Mouse (Mus musculus): ENCODE results near the gene Fdps. TPM values are rescaled to one million over a fixed set of nuclear protein-coding genes. Genes with fewer than 3 reads are reported as not detected.

The Fdps gene
- polyA plus RNA-seq, 1 experiment from 2014 or later, result 332 TPM

DNA sequence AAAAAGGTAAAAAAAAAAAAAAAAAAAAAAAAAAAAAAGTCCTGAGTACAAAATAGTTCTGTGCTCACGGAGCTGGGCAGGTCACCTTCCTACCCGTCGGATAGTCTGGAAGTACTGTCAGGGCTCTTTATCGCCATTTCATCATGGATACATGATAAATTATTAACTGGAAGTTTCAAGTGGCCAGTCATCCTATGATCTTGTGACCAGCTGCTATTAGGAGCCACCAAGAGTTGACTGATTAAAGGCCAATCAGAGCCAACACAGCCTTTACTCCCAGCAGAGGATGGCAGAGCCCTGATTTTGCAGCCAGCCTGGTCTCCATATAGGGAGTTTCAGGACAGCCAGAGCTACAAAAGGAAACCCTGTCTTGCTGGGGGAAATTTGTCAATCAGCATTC lies 11.3 kb upstream of the Fdps start:
- H3K9ac ChIP-seq (ENCODE audit: low read length), result no peak overlapping the region
- H3K4me3 ChIP-seq (ENCODE audit: low read depth, low read length), result no peak overlapping the region
- no peak for DNase-seq (ENCODE audit: low spot score)
- no peak overlapping the region for H3K4me2 ChIP-seq (ENCODE audit: low read depth, low read length, severe bottlenecking)
- no peaks in the 10 kb centered on the region for H3K4me1 ChIP-seq (replicated peaks; ENCODE audit: control insufficient read depth, insufficient read depth, low read length)
- no peak overlapping the region for H3K27ac ChIP-seq (ENCODE audit: low read depth, low read length)
- H3K36me3 ChIP-seq (ENCODE audit: control insufficient read depth, insufficient read depth, low read length), result no peaks in the 10 kb centered on the region
- no peak for ATAC-seq (replicated peaks; ENCODE audit: low FRiP score)
- H3K9me3 ChIP-seq (ENCODE audit: control insufficient read depth, low read length), result no peaks in the 10 kb centered on the region
- 92% methylated on average over 4 of the region's 4 CpGs for WGBS
- H3K27me3 ChIP-seq (ENCODE audit: control insufficient read depth, insufficient read depth, low read length), result no peaks in the 10 kb centered on the region

DNA sequence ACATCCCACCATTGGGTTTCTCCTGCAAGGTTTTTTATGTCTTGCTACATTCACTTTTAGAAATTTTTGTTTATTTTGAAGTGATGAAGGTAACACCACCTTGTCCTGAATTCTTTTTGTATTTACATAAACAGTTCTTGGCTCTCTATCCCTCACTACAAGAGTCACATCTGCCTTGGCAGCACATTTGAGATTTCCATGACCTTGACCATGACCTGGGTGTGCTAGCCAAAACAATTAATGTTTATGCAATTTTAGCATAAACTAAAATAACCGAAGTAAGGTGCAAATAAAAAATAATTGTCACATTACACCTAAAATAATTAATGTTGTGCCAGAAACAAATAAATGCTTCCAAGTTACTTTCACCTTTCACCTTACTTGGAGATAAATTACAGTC lies 6.4 kb upstream of the Fdps start:
- DNase-seq (ENCODE audit: low spot score) (no peak), ATAC-seq (replicated peaks; ENCODE audit: low FRiP score) (no peak)
- H3K4me1 ChIP-seq (replicated peaks; ENCODE audit: control insufficient read depth, insufficient read depth, low read length), result no peaks in the 10 kb centered on the region
- no peaks in the 10 kb centered on the region for H3K9me3 ChIP-seq (ENCODE audit: control insufficient read depth, low read length)
- H3K36me3 ChIP-seq (ENCODE audit: control insufficient read depth, insufficient read depth, low read length), result no peaks in the 10 kb centered on the region
- H3K4me2 ChIP-seq (ENCODE audit: low read depth, low read length, severe bottlenecking), result no peak overlapping the region
- no peaks in the 10 kb centered on the region for H3K27me3 ChIP-seq (ENCODE audit: control insufficient read depth, insufficient read depth, low read length)
- no peak overlapping the region for H3K9ac ChIP-seq (ENCODE audit: low read length)
- no peak overlapping the region for H3K4me3 ChIP-seq (ENCODE audit: low read depth, low read length)
- no peak overlapping the region for H3K27ac ChIP-seq (ENCODE audit: low read depth, low read length)
- WGBS, result 78% methylated on average over 1 of the region's 1 CpGs

DNA sequence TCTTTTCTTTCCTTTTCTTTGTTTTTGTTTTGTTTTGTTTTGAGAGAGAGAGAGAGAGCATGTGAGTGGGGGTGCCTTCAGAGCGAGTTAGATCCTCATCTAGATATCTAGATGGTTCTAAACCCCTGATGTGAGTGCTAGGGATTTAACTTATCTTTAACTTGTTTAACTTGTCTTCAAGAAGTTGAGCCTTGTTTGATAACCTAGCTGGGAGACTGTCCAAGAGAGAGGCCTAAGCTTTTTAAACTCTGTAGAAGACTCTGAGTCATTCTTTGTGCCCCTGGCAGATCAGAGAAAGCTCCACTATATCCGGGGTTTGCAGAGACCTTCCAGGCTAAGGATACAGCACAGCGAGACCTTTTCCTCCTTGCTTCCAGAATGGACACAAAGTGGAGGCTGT lies 5.8 kb upstream of the Fdps start:
- no peaks in the 10 kb centered on the region for H3K27me3 ChIP-seq (ENCODE audit: control insufficient read depth, insufficient read depth, low read length)
- 0 out of 2 replicates have a peak, but pooled peaks cover 2% of the 10 kb centered on the region for H3K4me1 ChIP-seq (replicated peaks; ENCODE audit: control insufficient read depth, insufficient read depth, low read length)
- 68% methylated on average over 3 of the region's 3 CpGs for WGBS
- H3K36me3 ChIP-seq (ENCODE audit: control insufficient read depth, insufficient read depth, low read length), result no peaks in the 10 kb centered on the region
- ATAC-seq (replicated peaks; ENCODE audit: low FRiP score) (no peak), DNase-seq (ENCODE audit: low spot score) (no peak)
- H3K27ac ChIP-seq (ENCODE audit: low read depth, low read length), result no peak overlapping the region
- H3K9ac ChIP-seq (ENCODE audit: low read length), result no peak overlapping the region
- H3K9me3 ChIP-seq (ENCODE audit: control insufficient read depth, low read length), result no peaks in the 10 kb centered on the region
- H3K4me2 ChIP-seq (ENCODE audit: low read depth, low read length, severe bottlenecking), result no peak overlapping the region
- no peak overlapping the region for H3K4me3 ChIP-seq (ENCODE audit: low read depth, low read length)

DNA sequence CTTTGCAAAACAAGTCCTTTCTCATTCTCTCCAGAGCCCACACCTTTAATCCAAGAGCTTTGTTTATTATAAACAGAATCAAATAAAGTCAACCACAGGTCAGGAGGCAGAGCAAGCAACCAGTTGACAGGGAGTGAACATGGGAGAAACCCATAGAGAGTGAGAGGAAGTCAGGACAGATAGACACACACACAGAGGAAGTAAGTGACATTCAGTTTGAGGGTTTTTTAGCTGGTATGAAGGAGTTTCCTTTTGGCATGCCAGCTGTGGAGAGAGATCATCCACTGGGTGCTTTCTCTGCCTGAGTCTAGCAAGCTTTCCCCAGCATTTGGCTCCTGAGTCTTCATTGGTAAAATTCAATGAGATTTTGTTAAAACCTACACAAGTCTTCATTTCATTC lies 5.1 kb upstream of the Fdps start:
- Histone ChIP-seq H3K27me3 (ENCODE audit: control insufficient read depth, insufficient read depth, low read length) (no peaks in the 10 kb centered on the region), H3K36me3 (ENCODE audit: control insufficient read depth, insufficient read depth, low read length) (no peaks in the 10 kb centered on the region), H3K4me2 (ENCODE audit: low read depth, low read length, severe bottlenecking) (no peak overlapping the region), H3K27ac (ENCODE audit: low read depth, low read length) (no peak overlapping the region), H3K9me3 (ENCODE audit: control insufficient read depth, low read length) (no peaks in the 10 kb centered on the region), H3K9ac (ENCODE audit: low read length) (no peak overlapping the region), H3K4me1 (replicated peaks; ENCODE audit: control insufficient read depth, insufficient read depth, low read length) (0 out of 2 replicates have a peak, but pooled peaks cover 4% of the 10 kb centered on the region), H3K4me3 (ENCODE audit: low read depth, low read length) (no peak overlapping the region)
- DNase-seq (ENCODE audit: low spot score), result no peak
- ATAC-seq (replicated peaks; ENCODE audit: low FRiP score), result no peak

DNA sequence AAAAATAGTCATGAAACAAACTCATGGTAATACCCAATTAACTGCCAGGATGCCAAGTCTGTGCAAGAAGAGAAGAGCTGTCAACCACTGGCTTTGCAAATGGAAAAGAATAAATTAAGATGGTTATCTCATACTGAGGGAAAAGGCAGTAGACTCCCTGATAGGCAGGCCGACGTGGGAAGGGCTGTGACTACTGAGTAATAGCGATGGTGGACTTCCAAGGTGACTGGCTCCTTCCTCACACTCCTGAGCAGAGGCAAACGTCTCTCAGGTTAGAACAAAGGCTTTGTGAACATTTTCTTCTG lies 1.5 kb upstream of the Fdps start:
- Histone ChIP-seq H3K27ac (ENCODE audit: low read depth, low read length) (no peak overlapping the region), H3K9me3 (ENCODE audit: control insufficient read depth, low read length) (no peaks in the 10 kb centered on the region), H3K4me2 (ENCODE audit: low read depth, low read length, severe bottlenecking) (no peak overlapping the region), H3K4me3 (ENCODE audit: low read depth, low read length) (no peak overlapping the region), H3K27me3 (ENCODE audit: control insufficient read depth, insufficient read depth, low read length) (no peaks in the 10 kb centered on the region), H3K36me3 (ENCODE audit: control insufficient read depth, insufficient read depth, low read length) (peaks cover 3% of the 10 kb centered on the region; the same call in 1 of the 2 replicates), H3K9ac (ENCODE audit: low read length) (no peak overlapping the region), H3K4me1 (replicated peaks; ENCODE audit: control insufficient read depth, insufficient read depth, low read length) (peaks cover 11% of the 10 kb centered on the region)
- WGBS, result 82% methylated on average over 4 of the region's 4 CpGs
- DNase-seq (ENCODE audit: low spot score) (no peak), ATAC-seq (replicated peaks; ENCODE audit: low FRiP score) (no peak)

DNA sequence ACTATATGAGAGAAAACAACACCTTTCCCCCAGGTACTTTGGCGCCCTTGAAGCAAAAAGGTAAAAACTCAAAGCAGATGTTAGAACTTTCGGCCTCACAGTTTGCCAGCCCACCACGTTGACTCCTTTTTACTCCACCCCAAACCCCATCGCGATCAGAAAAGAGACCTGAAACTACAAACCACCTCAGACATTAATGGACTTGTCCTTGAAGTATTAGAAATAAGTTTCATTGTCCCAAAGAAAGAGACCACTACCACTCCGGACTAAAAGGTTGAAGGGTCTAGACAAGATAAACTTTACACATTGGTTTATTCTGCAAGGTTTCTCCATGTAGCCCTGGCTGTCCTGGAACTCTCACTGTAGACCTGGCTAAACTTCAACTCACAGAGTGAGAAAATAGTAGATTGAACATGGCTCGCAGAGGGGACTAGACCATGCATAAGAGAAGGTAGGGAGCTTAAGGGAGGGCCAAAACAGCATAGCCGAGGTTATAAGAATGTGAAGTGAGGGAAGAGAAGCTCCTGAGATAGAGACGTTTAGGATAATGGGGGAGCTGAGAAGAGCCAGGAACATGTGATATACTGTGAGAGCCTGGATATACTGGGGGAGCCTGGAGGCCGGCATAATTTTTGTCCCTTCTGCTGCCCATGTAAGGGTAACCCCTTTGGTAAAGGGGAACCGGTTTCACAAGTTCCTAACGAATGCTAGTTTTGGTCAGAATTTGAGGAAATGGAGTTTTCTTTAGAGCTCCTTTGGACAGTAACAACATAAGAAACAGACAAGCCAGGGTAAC lies 934 bp upstream of the Fdps start:
- ATAC-seq (replicated peaks; ENCODE audit: low FRiP score) (no peak), DNase-seq (ENCODE audit: low spot score) (no peak)
- Histone ChIP-seq H3K27ac (ENCODE audit: low read depth, low read length) (peak overlapping the region; percentile 76), H3K36me3 (ENCODE audit: control insufficient read depth, insufficient read depth, low read length) (peaks cover 3% of the 10 kb centered on the region; the same call in 1 of the 2 replicates), H3K4me3 (ENCODE audit: low read depth, low read length) (peak overlapping the region; percentile 77), H3K9ac (ENCODE audit: low read length) (peak overlapping the region; percentile 39; the same call in 1 of the 2 replicates), H3K9me3 (ENCODE audit: control insufficient read depth, low read length) (no peaks in the 10 kb centered on the region), H3K4me2 (ENCODE audit: low read depth, low read length, severe bottlenecking) (peak overlapping the region; percentile 60), H3K4me1 (replicated peaks; ENCODE audit: control insufficient read depth, insufficient read depth, low read length) (peaks cover 11% of the 10 kb centered on the region), H3K27me3 (ENCODE audit: control insufficient read depth, insufficient read depth, low read length) (no peaks in the 10 kb centered on the region)
- WGBS, result 69% methylated on average over 12 of the region's 12 CpGs

DNA sequence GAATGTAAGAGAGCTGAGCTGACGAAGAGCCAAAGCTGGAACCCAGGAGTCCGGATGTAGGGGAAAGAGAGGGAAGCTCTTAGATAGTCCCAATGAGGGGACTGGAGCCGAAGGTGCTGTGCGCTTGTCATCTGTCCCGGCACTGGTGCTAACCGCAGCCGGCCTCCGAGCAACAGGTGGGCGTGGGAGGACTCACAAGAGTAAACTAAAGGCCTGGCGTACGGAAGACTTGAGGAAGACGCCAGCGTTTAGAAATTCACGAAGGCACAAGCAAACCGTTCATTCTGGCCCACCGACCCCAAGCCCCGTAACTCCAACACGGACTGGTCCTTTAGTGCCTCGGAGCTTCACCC lies 324 bp downstream of the Fdps start:
- Histone ChIP-seq H3K27ac (ENCODE audit: low read depth, low read length) (0 out of 2 replicates have a peak overlapping the region, but pooled peaks have one; percentile 50), H3K9me3 (ENCODE audit: control insufficient read depth, low read length) (no peaks in the 10 kb centered on the region), H3K36me3 (ENCODE audit: control insufficient read depth, insufficient read depth, low read length) (peaks cover 3% of the 10 kb centered on the region; the same call in 1 of the 2 replicates), H3K27me3 (ENCODE audit: control insufficient read depth, insufficient read depth, low read length) (no peaks in the 10 kb centered on the region), H3K4me2 (ENCODE audit: low read depth, low read length, severe bottlenecking) (peak overlapping the region; percentile 86), H3K4me3 (ENCODE audit: low read depth, low read length) (peak overlapping the region; percentile 77), H3K9ac (ENCODE audit: low read length) (peak overlapping the region; percentile 78), H3K4me1 (replicated peaks; ENCODE audit: control insufficient read depth, insufficient read depth, low read length) (peaks cover 11% of the 10 kb centered on the region)
- DNase-seq (ENCODE audit: low spot score) (no peak), ATAC-seq (replicated peaks; ENCODE audit: low FRiP score) (peak; percentile 6; the same call in 1 of the 2 replicates)
- under 1% methylated on average over 19 of the region's 19 CpGs for WGBS

DNA sequence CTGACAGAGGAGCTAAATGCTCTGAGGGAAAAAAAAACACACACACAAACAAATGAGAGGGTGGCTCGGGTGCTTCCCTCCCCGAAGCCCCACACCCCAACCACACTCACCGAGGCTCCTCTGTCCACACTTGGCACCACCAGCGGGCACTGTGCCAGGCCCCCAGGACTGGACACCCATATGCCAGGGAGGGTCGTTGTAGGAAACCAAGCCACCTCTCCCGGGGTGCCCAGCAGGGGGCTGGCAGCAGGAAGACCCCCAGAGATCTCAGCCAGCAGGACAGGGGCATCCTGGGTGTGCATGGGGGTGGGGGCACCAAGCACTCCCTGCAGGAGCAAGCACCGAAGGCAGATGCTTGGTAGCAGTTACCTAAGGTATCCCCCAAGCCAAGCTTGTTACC lies 948 bp downstream of the Fdps start, which contains the start of gene Gm43738:
Gene Gm43738, minus strand, starts transcription at position 289 of the 400 bp plus-strand sequence.
- Histone ChIP-seq H3K9ac (ENCODE audit: low read length) (peak within 1 kb of the TSS; percentile 78), H3K4me2 (ENCODE audit: low read depth, low read length, severe bottlenecking) (peak within 1 kb of the TSS; percentile 86), H3K36me3 (ENCODE audit: control insufficient read depth, insufficient read depth, low read length) (peaks cover 3% of the 10 kb centered on the region; the same call in 1 of the 2 replicates), H3K27ac (ENCODE audit: low read depth, low read length) (0 out of 2 replicates have a peak within 1 kb of the TSS, but pooled peaks have one; percentile 50), H3K9me3 (ENCODE audit: control insufficient read depth, low read length) (no peaks in the 10 kb centered on the region), H3K4me3 (ENCODE audit: low read depth, low read length) (peak within 1 kb of the TSS; percentile 77), H3K27me3 (ENCODE audit: control insufficient read depth, insufficient read depth, low read length) (no peaks in the 10 kb centered on the region), H3K4me1 (replicated peaks; ENCODE audit: control insufficient read depth, insufficient read depth, low read length) (peaks cover 11% of the 10 kb centered on the region)
- DNase-seq (ENCODE audit: low spot score) (peak; percentile 54), ATAC-seq (replicated peaks; ENCODE audit: low FRiP score) (no peak)
- WGBS, result 53% methylated on average over 7 of the region's 7 CpGs

DNA sequence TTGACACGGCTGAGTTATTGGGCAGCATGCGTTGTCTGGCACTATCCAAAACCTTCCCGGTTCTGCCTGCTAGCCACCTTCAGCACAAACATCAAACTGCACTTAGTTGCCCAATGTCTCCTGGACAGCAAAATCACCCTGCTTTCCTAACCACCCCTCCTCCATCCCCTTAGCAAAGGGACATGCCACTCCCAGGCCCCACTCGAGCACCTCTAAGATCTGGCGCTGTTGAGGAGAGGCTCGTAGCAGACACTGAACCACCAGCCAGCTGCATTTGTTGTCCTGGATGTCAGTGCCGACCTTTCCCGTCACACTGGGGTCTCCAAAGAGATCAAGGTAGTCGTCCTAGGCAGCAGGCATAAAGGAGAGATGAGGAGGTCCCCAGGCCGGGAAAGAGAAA lies 7.7 kb downstream of the Fdps start:
- WGBS, result 87% methylated on average over 10 of the region's 10 CpGs
- ATAC-seq (replicated peaks; ENCODE audit: low FRiP score), result no peak
- no peak overlapping the region for H3K27ac ChIP-seq (ENCODE audit: low read depth, low read length)

More for the DNA sequence above, 7.7 kb downstream of the Fdps start:
- Histone ChIP-seq H3K9ac (ENCODE audit: low read length) (no peak overlapping the region), H3K4me3 (ENCODE audit: low read depth, low read length) (no peak overlapping the region), H3K36me3 (ENCODE audit: control insufficient read depth, insufficient read depth, low read length) (peaks cover 2% of the 10 kb centered on the region; the same call in 1 of the 2 replicates), H3K9me3 (ENCODE audit: control insufficient read depth, low read length) (no peaks in the 10 kb centered on the region), H3K27me3 (ENCODE audit: control insufficient read depth, insufficient read depth, low read length) (peaks cover 10% of the 10 kb centered on the region; the same call in 1 of the 2 replicates), H3K4me2 (ENCODE audit: low read depth, low read length, severe bottlenecking) (no peak overlapping the region), H3K4me1 (replicated peaks; ENCODE audit: control insufficient read depth, insufficient read depth, low read length) (peaks cover 14% of the 10 kb centered on the region; the same call in 1 of the 2 replicates)
- no peak for DNase-seq (ENCODE audit: low spot score)

Measured in forebrain, embryonic 11.5 days (tissue).